Mouse (Mus musculus): ENCODE results near the gene Ntn5.

The Ntn5 gene

GRCm38 (mm10) chr7:45697894-45698293, 14.1 kb downstream of the Ntn5 start:
- DNase-seq (ENCODE audit: low spot score in 2 of 2), result no peak

DNA sequence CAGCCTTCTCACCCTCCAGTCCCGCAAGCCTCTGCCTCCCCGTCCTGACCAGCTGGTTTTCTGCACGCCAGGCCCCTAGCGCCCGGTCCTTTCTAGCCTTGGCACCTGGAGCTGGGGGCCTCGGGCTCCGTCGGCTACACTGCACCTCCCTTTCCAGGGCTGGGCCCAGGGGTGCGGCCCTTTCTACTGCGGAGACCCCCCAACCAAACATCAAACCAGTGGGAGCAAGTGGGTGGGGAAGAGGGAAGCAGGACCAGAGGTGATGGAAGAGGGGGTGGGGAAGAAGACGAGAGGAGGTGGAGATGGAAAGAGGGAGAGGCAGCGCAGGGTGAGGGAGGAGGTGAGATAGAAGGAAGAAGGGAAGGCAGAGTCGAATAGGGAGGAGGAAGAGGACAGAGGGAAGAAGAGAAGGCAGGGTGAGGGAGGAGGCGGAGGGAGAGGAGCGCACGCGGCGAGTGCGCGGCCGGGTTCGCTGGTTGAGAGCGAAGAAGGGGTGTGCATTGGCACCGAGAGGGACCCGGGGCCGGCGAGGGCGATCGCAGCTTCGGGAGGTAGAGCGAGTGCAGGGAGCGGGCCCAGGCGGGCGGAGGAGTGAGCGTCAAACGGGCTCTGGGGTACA, 15.8 kb downstream of the Ntn5 start, which contains the start of gene Car11:
Gene Car11 (plus strand): TSS at position 321 of the 619 bp plus-strand sequence.
- no peak for DNase-seq (ENCODE audit: low spot score in 2 of 2)

- peak in 1 of 2 experiments; percentile 59 for DNase-seq (ENCODE audit: low spot score in 2 of 2)
These were observed 16.6 kb downstream of the Ntn5 start for GRCm38 (mm10) chr7:45700301-45701015.

- no peak for DNase-seq (ENCODE audit: low spot score in 2 of 2)
These were observed 17.2 kb downstream of the Ntn5 start for GRCm38 (mm10) chr7:45701072-45701471.

DNA sequence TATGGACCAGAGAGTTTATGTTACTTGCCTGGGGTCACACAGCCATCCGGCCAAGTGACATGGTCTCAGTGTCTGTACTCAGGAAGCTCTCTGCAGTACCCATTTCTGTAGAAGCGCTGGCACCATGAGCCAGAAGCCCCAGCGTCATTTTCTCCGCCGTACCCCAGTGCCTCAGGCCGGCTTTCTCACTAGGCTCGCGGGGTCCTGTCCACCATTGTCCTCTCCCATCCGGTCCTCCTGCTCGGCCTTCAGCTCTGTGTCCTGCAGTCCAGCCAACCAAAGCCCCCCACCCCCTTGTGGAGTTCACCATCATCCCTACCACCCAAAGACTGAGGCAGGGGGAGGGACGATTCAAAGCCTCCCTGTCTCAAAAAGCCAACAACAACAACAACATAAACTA, 17.8 kb downstream of the Ntn5 start:
- DNase-seq (ENCODE audit: low spot score in 2 of 2), result no peak

GRCm38 (mm10) chr7:45702316-45702715, 18.5 kb downstream of the Ntn5 start:
- no peak for DNase-seq (ENCODE audit: low spot score in 2 of 2)

DNA sequence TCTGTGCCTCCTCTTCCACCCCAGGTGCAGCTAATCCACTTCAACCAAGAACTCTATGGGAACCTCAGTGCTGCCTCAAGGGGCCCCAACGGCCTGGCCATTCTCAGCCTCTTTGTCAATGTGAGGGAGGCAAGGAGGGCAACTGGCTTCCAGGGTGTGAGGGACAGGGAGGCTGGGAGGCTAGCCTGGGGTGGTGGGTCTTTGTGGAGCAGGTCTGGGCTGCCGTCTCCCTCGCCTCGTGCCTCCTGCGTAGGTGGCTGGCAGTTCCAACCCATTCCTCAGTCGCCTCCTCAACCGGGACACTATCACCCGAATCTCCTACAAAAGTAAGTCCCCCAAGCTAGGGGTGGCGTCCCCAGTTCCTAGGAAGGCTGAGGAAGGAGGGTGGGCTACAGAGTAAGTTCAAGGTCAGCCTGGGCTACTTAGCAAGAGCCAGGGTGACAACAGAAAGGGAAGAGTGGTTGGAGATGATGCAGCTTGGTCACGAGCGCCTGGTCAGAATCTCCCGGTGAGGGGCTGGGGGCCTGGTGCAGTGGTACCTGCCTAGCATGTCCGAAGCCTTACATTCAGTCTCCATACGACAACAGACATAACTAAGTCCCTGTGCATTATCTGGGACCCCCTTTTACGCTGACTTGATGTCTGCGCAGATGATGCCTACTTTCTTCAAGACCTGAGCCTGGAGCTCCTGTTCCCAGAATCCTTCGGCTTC, 19.1 kb downstream of the Ntn5 start:
- DNase-seq (ENCODE audit: low spot score in 2 of 2), result no peak

DNA sequence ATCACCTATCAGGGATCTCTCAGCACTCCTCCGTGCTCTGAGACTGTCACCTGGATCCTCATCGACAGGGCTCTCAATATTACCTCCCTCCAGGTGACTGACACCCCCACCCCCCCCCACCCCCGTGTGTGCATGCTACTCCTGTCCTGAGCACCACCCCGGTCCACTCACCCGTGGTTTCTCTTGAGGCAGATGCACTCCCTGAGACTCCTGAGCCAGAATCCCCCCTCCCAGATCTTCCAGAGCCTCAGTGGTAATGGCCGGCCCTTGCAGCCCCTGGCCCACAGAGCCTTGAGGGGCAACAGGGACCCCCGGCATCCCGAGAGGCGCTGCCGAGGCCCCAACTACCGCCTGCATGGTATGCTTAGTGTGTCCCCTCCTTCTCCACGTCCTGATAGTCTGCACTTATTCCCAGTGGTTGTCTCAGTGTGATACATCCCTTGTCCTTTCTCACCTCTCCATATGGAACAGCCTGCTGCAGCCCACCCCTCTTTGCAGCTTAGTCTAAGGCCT, 19.8 kb downstream of the Ntn5 start:
- no peak for DNase-seq (ENCODE audit: low spot score in 2 of 2)

DNA sequence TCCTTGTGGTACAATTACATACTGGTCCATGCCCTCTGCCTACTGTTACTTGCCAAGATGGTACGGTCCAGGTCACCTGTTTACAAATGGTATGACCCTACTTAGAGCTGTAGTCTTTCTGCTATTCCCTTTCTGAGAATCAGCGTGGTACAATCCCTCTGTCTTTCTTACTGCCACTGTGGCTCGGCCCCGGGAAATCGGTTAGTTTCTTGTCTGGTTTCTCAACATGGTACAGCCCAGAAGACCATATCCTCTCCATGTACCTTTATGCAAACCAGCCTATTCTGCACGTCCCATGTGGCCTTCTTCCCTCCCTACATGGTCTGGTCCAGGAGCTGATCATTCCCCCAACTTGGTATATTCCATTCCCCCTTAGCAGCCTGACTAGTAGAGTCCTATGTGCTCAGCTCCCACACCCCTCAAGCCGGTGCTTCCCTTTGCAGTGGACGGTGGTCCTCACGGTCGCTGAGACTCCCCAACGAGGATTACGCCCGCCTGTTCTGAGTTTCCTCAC, 20.3 kb downstream of the Ntn5 start:
- DNase-seq (ENCODE audit: low spot score in 2 of 2), result peak in 1 of 2 experiments; percentile 68

DNA sequence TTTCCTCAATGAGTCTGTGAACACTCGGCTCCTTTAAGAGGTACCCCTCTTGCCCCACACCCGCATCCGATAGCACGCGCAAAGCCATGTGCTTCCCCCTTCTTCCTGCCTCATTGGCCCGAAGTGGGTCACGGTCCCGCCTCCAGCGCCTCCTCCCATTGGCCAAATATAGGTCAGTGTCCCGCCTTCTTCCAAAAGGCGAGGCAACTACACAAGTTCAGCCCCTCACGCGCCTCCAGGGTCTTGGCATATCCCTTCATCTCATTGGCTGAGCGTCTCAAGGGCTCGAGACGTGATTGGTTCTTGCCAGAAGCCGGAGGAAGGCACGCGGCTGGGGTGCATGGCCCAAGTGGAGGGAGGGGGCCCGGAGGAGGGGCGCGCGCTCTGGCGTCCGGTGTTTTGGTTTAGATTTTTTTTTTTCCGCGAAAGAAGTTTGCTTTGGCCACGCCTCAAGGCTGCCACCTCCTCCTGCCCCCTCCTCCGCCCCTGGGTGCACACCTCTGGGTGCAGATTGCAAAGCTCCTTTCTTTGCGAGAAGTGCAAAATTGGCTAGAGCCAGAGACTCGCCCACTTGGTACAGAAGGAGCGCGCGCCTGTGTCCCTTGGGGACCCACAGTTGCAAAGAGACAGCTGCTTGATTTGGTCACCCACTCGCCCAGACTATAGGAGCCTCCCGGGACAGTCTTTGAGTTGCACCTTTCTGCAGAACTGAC, 21.1 kb downstream of the Ntn5 start, which contains the start of gene Dbp:
Gene Dbp (plus strand): TSS at position 359 of the 713 bp plus-strand sequence.
- peak; percentile 88 to 97 for DNase-seq (ENCODE audit: low spot score in 2 of 2)

- no peak for DNase-seq (ENCODE audit: low spot score in 2 of 2)
These were observed 21.6 kb downstream of the Ntn5 start for GRCm38 (mm10) chr7:45705443-45705864.

DNA sequence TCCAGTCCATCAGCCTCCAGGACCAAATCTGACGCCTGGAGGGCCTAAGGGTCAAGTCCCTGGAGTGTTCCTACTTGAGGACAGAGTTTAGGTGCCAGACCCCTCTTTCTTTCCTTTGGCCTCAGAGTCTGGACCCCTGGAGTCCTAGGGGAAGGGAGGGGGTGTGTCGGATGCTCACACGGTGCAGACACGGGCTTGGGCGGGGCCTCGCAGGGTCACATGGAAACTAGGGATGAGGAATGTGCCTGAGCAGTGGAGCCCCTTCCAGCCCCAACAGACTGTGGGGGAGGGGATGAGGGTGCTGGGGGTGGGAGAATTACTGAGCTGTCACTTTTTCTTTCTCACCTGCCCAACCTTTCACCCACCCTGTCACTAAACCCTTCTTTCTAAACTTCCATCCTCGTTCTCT, 22.1 kb downstream of the Ntn5 start:
- DNase-seq (ENCODE audit: low spot score in 2 of 2), result peak in 1 of 2 experiments; percentile 50

DNA sequence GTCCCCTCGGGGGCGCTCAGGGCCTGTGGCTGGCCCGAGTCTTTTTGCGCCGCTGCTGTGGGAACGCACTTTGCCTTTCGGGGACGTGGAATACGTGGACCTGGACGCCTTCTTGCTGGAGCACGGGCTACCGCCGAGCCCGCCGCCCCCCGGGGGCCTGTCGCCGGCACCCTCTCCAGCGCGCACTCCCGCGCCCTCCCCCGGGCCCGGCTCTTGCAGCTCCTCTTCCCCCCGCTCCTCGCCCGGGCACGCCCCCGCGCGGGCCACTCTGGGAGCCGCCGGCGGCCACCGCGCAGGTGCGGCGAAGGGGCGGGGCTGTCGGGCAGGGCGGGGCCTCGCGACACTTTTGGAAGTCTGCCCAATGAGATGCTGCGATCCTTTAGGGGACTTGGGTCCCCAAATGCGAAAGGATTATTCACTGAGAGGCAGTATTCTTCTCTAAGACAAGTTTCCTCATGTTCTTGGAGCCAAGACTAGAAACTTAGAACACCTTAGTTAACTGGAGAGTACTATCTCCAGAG, 23.0 kb downstream of the Ntn5 start:
- DNase-seq (ENCODE audit: low spot score in 2 of 2), result peak; percentile 65 to 81

GRCm38 (mm10) chr7:45707375-45707967, 23.6 kb downstream of the Ntn5 start:
- DNase-seq (ENCODE audit: low spot score in 2 of 2), result peak; percentile 78 to 86

- DNase-seq (ENCODE audit: low spot score in 2 of 2), result no peak
These were observed 24.5 kb downstream of the Ntn5 start for GRCm38 (mm10) chr7:45708221-45708761.

DNA sequence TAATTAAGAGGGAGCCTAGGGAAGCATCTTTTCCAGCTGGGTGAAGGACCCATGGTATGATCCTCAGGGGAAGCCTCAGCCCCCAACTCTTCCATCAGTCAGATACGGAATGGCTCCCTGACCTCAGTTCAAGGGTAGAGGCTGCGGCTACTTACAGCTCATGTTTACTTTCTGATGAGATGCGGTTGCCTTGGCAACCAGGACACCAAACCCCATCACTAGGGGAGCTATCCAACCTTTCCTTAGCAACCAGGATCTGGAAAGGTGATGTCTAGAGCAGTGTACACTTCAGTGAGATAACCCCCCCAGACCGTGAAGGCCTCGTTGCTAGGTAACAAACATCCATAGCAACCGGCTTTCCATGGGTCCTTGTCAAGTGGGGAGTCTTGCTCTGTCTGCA, 25.2 kb downstream of the Ntn5 start:
- DNase-seq (ENCODE audit: low spot score in 2 of 2), result no peak

- no peak for DNase-seq (ENCODE audit: low spot score in 2 of 2)
These were observed 26.0 kb downstream of the Ntn5 start for GRCm38 (mm10) chr7:45709677-45710355.

GRCm38 (mm10) chr7:45710477-45711191, 26.8 kb downstream of the Ntn5 start:
- DNase-seq (ENCODE audit: low spot score in 2 of 2), result no peak

DNA sequence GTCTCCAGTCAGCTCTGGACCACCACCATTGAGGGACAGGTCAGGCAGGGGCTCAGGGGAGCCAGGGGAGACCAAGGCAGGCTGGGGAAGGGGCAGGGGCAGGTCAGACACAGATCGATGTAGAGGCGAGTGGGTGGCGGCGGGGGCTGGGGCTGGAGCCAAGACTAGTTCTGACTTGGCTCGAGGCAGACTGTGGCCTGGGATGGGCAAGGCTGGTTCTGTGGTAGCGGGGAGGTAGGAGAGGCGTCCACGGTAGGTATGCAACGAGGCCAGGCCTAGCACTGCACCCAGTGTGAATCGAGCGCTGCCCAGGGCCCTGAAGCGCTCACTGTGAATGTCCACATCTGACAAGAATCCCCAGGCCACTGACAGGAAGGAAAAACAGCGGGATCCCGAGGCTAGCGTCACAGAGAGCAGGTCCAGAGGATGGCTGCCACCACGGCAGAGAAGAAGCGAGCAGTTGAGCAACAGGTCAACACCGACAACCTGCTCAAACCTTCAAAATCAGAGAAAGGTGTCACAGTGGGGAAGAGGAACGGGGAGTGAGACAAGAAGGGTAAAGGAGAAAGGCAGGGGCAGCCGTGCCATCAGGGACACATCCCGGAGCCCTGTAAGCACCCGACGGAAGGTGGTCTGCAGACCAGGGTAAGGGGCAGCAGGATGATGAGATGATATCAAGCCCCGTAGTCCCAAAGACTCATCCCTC, 27.6 kb downstream of the Ntn5 start:
- DNase-seq (ENCODE audit: low spot score in 2 of 2), result no peak
